Mouse (Mus musculus): ENCODE data around the gene Slamf1.

Slamf1 gene

DNA sequence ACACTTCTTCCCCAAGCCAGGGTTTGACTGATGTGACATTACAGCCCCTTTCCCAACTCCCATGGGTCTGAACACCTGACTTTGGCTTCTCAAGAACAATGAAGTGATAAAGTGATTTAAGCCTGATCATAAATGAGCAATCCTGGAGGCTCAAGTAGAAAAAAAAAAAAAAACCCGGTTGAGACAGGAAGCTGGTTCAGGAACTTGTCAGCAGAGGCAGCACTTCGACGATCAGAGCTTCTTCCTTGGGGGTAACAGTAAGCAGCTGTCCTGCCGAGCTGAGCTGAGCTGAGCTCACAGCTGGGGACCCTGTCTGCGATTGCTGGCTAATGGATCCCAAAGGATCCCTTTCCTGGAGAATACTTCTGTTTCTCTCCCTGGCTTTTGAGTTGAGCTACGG is at the start of gene Slamf1:
TSS of gene Slamf1 (plus strand) at position 230 of the 400 bp plus-strand sequence.
- DNase-seq (ENCODE audit: inconsistent ontology term): no peak

- DNase-seq (ENCODE audit: inconsistent ontology term): no peak
Measured at GRCm38 (mm10) chr1:171731195-171731594, 35.7 kb upstream of the Slamf1 start.

DNA sequence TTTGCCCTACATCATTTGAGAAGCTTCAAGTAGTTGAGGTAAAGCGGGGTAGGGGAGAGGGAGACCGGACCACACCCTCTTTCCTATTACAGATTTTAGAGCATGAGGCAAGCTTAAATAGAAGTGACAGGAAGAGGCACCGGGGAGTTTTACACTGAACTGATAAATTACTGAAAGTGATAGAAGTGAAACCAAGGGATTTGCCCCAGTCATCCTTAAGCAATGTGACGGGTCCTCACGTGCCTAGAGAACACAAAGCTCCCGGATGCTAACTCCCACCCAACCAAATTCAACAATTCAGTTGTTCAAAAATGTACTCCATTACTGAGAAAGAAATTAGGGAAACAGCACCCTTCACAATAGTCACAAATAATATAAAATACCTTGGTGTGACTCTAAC is 32.0 kb upstream of the Slamf1 start:
- no peak for DNase-seq (ENCODE audit: inconsistent ontology term)

GRCm38 (mm10) chr1:171748127-171748969 is 18.6 kb upstream of the Slamf1 start:
- DNase-seq (ENCODE audit: inconsistent ontology term): no peak

DNA sequence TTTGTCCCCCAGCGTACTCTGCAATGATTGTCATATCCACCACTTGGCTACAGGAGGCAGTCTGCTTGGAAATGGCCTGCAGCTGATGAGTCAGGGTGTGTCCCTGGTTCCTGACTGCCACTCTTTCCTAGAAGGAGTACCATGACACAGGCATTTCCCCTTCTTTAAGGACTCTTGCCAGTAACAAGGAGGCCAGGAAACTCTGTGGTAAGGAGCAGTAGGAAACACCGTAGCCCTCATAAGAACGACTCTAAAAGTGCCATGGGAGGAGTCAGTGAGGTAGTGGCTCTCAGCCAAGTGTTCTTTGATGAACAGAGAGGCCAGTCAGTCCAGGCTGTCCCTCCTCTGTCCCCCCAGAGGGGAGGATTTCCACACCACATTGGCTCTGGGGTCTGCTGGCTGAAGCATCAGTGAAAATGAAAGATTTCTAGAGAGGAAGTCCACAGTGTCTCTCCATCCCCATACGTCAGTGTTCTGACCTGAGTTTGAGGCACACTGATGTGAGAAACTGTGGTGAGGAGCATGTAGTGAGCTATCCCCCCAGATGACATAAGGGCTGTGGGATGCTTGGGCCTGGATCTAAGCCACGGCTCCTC is 5.0 kb upstream of the Slamf1 start:
- DNase-seq (ENCODE audit: inconsistent ontology term): no peak

- DNase-seq (ENCODE audit: inconsistent ontology term): no peak
Measured at GRCm38 (mm10) chr1:171770996-171771395, 4.1 kb downstream of the Slamf1 start.

DNA sequence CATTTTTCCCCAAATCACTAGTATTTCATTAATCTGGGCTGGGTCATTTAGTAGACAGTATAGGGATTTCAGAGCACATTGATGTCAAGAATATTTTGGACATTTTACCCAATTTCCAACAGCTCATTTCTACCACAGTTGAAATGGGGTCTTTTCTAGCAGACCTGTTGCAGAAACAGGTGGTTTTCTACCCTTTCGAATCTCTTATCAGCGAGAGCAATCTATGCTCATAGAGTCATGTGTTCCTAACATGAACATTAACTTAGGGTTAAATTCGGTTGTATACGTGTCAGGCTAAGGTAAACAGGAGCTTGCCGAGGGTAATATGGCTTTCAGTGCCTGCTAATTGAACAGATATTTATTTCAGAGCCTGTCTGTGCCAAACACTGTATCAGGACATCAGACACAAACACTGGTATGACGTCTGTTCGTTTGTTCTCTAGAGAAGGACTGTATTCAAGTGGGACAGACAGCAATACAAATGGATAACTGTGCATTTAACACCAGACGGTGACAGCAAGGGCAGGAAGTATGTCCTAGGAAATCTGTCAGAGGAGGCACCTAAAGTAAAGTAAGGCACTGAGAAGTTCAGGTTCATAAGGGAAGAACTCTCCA is 5.3 kb downstream of the Slamf1 start:
- DNase-seq (ENCODE audit: inconsistent ontology term): no peak

DNA sequence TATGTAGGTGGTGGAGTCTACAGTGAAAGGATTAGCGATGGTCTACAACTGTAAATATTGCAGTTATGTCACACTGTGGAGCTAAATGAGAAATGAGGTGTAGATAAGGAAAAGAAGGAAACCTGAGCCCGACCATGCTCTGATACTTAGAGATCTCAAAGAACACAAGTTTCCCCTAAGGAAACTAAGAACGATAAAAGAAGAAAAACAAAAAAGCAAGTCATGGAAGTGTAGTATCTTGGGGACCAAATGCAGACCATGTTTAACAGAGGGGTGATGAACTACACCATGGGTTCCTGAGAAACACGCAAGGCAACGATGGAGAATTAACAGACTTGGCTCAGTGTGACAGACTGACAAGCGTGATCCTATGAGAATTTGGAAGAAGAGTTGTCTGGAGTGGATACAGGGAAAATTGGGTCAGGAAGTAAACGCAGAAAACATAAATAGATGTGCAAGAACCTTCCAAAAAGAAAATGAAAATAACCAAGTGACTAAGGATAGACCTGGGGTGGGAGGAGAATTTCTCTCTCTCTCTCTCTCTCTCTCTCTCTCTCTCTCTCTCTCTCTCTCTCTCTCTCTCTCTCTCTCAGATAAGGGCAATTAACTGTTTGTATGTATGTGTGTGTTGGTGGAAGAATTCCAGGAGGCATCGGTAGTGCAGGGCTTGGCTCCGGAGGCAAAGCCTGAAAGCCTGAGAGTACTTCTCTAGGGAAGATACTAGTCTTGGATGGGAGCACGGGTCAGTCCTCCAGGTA is 6.5 kb downstream of the Slamf1 start:
- DNase-seq (ENCODE audit: inconsistent ontology term): no peak

DNA sequence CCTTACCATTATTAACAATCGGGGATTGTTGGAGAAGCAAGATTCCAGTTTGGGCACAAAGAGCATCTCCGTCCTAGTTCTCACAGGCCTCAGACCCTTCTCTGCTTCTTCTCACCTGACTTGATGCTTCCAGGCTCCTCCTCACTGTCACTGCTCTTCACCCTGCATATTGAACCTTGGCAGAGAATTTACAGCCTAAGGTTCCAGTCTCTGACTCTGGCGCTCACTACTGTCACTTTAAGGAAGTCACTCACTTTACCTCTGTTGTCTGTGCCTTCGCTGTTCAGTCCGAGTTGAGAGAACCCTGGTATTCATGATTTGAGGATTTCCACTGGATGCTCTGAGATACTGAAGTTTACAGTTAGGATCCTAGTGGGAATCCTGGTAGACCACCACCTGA is 7.3 kb downstream of the Slamf1 start:
- no peak for DNase-seq (ENCODE audit: inconsistent ontology term)

GRCm38 (mm10) chr1:171774678-171775077 is 7.8 kb downstream of the Slamf1 start:
- no peak for DNase-seq (ENCODE audit: inconsistent ontology term)

DNA sequence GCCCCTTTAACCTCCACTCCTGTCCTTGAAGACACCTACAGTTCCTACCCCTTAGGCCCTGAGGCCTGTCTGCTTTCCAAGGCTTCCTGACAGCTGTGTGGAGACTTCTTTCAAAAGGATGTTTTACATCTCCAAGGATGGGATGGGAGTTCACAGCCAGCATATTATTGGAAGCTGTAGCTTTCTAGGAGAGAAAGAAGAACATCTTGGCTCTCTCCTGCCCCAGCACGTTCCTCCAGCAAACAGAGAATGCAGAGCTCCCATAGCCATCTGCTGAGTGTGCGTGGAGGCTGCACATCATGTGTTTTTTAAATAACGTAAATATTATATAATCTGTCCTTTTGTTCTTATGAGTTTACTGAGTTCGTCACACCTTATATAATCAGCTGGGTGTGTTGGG is 8.9 kb downstream of the Slamf1 start:
- DNase-seq (ENCODE audit: inconsistent ontology term): no peak

- no peak for DNase-seq (ENCODE audit: inconsistent ontology term)
Measured at GRCm38 (mm10) chr1:171777026-171777425, 10.1 kb downstream of the Slamf1 start.

DNA sequence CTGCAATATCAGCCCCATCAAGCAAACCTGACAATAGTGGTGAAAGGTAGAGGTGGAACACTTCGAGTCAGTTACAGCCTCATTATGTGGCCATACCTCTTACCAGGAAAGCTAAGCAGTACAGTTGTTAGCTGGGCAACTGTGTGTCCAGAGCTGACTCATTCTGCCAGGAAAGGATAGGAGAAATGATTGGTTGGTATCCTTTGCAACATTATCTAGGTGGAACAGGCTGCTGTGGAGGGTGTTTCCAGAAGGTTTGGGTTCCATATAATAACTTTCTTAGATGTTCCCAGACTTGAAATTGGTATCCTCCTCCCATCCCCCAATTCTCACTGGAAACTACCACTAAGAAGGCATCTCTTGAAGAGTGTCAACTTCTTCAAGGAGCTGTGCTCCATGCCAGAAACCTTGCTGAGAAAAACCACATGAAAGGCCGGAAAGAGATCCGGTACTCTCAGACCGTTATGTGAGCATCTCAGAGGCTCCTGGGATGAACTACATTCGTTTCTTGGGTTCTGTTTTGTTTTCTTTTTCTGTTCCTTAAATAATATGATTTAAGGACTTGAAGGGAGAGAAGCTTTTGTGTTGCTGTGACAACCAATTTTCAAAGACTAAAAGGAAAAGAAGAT is 15.5 kb downstream of the Slamf1 start:
- no peak for DNase-seq (ENCODE audit: inconsistent ontology term)

DNA sequence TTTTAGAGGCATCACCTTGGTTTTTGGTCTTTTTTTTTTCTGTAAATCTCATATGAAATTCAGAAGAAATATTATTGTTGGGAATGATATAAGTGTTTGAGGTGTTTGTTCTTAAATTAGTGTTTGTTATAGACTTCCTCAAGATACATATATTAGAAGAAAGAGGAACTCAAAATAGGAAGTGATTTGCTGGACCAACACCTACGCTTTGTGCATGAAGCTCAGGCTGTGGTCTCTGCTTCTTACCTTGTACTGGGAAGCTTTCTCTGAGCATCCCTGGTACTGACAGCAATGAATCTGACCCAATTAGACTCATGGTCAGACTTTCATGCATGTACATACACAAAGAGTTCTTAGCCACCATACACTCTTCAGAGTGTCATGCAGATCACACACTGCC is 18.9 kb downstream of the Slamf1 start:
- DNase-seq (ENCODE audit: inconsistent ontology term): no peak

DNA sequence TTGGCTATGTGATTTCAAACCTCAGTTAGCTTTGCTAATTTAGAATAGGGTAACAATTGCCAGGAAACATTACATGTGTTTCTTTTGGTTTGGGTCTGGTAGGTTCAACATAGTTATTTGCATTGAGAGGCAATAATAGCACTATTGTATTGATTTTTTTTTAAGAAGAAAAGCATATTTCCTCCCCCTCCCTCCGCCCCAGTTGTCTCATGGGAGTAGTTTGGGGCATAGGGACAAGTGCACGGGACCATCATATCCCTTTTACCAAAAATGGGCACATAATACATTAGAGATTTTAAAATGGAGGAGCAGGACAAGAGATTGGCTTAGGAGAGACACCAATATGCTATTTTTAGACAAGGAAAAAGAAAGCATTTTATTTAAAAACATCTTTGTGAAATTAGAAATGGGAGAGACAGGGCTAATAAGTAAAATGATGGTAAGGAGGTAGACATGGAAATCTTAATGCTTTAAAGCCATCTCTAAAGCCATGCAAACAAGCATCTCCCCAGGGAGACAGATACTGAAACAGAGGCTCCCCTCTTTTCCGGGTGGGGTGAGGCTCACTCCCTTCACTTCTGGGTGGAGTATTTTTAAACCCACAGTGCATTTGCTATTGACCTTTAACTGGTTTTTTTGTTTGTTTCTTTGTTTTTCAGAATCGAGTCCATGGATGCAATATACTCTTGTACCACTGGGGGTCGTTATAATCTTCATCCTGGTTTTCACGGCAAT is 20.5 kb downstream of the Slamf1 start:
- DNase-seq (ENCODE audit: inconsistent ontology term): no peak

DNA sequence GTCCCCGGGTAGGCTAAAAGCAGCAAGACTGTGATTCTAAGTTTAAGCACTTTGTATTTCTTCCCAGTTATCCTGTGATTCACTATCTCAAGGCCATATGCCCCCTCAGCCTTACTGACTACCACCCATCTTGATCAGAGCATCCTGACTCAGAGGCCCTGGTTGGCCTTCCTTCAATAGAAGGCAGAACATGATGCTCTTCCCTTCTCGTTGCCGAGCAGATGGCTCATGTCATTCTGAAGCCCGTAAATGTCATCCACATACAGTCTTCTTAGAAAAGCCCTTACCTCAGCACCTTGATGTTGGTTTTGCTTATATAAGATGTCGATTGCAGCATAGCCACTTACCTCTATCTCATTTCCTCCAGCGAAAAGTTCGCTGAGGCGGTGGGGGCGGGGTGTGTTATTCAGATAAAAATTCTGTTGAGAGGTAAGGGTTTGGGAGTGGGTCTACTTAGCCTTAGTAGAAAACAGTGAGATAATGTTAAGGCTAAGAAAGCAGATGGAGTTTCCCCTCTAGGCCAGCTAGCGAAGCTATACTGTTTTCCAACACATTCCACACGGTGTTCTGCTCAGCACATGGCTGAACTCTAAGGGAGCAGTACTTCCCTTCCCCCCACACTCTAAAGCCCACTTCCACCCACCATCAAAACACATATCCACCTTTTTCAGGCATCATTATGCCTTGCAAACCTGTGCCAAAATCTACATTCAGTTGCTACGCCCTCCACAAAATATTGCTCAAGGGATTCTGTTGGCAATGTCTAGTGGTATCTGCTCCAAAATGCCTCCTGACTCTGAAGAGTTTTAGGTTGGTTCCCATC is 21.7 kb downstream of the Slamf1 start:
- no peak for DNase-seq (ENCODE audit: inconsistent ontology term)

- no peak for DNase-seq (ENCODE audit: inconsistent ontology term)
Measured at GRCm38 (mm10) chr1:171789407-171789806, 22.5 kb downstream of the Slamf1 start.

DNA sequence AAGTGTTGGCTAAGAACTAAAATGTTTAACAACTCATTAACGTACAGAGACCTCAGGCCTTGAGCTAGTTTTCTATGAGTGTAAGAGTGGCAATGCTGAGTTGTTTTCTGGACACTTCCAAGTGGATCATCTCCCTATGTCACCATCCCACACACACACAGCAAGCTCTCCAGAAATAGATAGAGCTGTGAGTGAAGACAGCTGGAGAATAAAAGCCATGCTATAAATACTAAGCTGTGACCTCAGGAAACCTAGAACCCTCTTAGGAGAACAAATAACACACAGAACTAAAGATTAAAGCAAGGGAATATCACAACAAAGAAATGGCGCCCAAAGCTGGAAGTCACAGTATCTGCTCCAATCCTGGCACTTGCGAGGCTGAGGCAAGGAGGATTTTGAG is 24.6 kb downstream of the Slamf1 start:
- no peak for DNase-seq (ENCODE audit: inconsistent ontology term)

DNA sequence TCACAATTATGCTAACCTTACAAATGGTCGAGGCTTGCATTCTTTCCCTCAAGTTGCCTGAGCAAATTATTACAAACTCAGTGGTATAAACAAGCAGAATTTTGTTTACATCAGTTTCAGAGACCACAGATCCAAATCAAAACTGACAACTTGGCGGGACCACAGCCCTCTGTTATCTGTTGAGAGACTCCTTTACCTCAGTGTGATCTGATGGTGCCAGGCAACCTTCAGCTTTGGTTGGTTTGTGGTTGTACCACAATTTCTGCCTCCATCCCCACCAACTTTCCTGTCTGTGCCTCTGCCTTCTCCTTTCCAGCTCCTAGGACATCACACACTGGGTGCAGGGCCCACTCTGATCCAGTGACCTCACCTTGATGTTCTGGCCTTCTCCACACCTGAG is 29.3 kb downstream of the Slamf1 start:
- DNase-seq (ENCODE audit: inconsistent ontology term): peak; percentile 1

DNA sequence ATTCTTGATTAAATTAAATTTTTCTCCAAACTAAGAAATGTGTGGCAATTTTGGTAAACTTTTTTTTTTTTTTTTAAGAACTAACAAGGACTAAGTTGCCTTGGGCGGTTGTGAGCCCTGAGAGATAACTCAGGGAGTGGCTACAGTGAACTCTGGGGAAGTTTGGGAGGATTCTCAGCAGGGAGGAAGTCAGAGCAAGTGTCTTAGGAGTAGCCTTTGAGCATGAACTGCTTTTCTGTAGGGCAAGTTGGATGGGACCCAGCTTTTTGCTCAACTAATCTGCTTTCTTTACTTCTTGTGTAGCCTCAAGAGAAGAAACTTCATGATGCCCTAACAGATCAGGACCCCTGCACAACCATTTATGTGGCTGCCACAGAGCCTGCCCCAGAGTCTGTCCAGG is 30.9 kb downstream of the Slamf1 start:
- no peak for DNase-seq (ENCODE audit: inconsistent ontology term)
